Mouse (Mus musculus): ENCODE data around the gene Slit3. TPM values are rescaled to one million over a fixed set of nuclear protein-coding genes. Genes with fewer than 3 reads are reported as not detected.
A peak's percentile ranks its signal among the peaks of the same experiment; 100 is the strongest.

Gene Slit3
- total and polyA plus RNA-seq, 2 experiments from 2014 or later: 6.7 to 23.7 TPM

GRCm38 (mm10) chr11:35743586-35743985, 622.6 kb downstream of the Slit3 start:
- H3K4me3 ChIP-seq (ENCODE audit: low read depth, low read length): no peak overlapping the region
- no peak overlapping the region for H3K4me2 ChIP-seq (ENCODE audit: low read depth, low read length)
- TF ChIP-seq CTCF (IDR thresholded peaks at IDR 0.05; ENCODE audit: low read depth) (no peak), EP300 (IDR thresholded peaks at IDR 0.05; ENCODE audit: low read depth) (no peak)
- no peak overlapping the region for H3K27ac ChIP-seq (ENCODE audit: low read depth)
- no peaks in the 10 kb centered on the region for H3K9me3 ChIP-seq (replicated peaks; ENCODE audit: control insufficient read depth, low read length)
- H3K4me1 ChIP-seq (ENCODE audit: control insufficient read depth, insufficient read depth): no peaks in the 10 kb centered on the region
- no peaks in the 10 kb centered on the region for H3K27me3 ChIP-seq (ENCODE audit: control insufficient read depth, insufficient read depth, low read length)
- H3K36me3 ChIP-seq (replicated peaks; ENCODE audit: control insufficient read depth, insufficient read depth, low read length): no peaks in the 10 kb centered on the region
- ATAC-seq (ENCODE audit: insufficient read depth, low read depth) (no peak), DNase-seq (ENCODE audit: low spot score) (no peak)
- 87% methylated on average over 6 of the region's 6 CpGs for WGBS
- H3K9ac ChIP-seq (replicated peaks; ENCODE audit: low read depth, low read length): no peak overlapping the region

GRCm38 (mm10) chr11:35744571-35744970, 623.5 kb downstream of the Slit3 start:
- Histone ChIP-seq H3K4me1 (ENCODE audit: control insufficient read depth, insufficient read depth) (no peaks in the 10 kb centered on the region), H3K9ac (replicated peaks; ENCODE audit: low read depth, low read length) (no peak overlapping the region), H3K4me2 (ENCODE audit: low read depth, low read length) (no peak overlapping the region), H3K36me3 (replicated peaks; ENCODE audit: control insufficient read depth, insufficient read depth, low read length) (no peaks in the 10 kb centered on the region), H3K9me3 (replicated peaks; ENCODE audit: control insufficient read depth, low read length) (no peaks in the 10 kb centered on the region), H3K27ac (ENCODE audit: low read depth) (no peak overlapping the region), H3K27me3 (ENCODE audit: control insufficient read depth, insufficient read depth, low read length) (no peaks in the 10 kb centered on the region), H3K4me3 (ENCODE audit: low read depth, low read length) (no peak overlapping the region)
- no peak for TF ChIP-seq CTCF (IDR thresholded peaks at IDR 0.05; ENCODE audit: low read depth)
- no peak for TF ChIP-seq EP300 (IDR thresholded peaks at IDR 0.05; ENCODE audit: low read depth)
- no peak for ATAC-seq (ENCODE audit: insufficient read depth, low read depth)
- 69% methylated on average over 6 of the region's 6 CpGs for WGBS
- DNase-seq (ENCODE audit: low spot score): no peak

GRCm38 (mm10) chr11:35750578-35750977, 629.6 kb downstream of the Slit3 start:
- no peaks in the 10 kb centered on the region for H3K4me1 ChIP-seq (ENCODE audit: control insufficient read depth, insufficient read depth)
- ATAC-seq (ENCODE audit: insufficient read depth, low read depth) (peak; percentile 55; the same call in 1 of the 2 replicates), DNase-seq (ENCODE audit: low spot score) (peak; percentile 31)
- WGBS: 74% methylated on average over 8 of the region's 8 CpGs
- no peaks in the 10 kb centered on the region for H3K36me3 ChIP-seq (replicated peaks; ENCODE audit: control insufficient read depth, insufficient read depth, low read length)
- no peak overlapping the region for H3K4me2 ChIP-seq (ENCODE audit: low read depth, low read length)
- no peak overlapping the region for H3K9ac ChIP-seq (replicated peaks; ENCODE audit: low read depth, low read length)
- TF ChIP-seq EP300 (IDR thresholded peaks at IDR 0.05; ENCODE audit: low read depth) (no peak), CTCF (IDR thresholded peaks at IDR 0.05; ENCODE audit: low read depth) (no peak)
- 0 out of 2 replicates have a peak overlapping the region, but pooled peaks have one; percentile 11 for H3K27ac ChIP-seq (ENCODE audit: low read depth)
- no peak overlapping the region for H3K4me3 ChIP-seq (ENCODE audit: low read depth, low read length)
- H3K27me3 ChIP-seq (ENCODE audit: control insufficient read depth, insufficient read depth, low read length): no peaks in the 10 kb centered on the region
- no peaks in the 10 kb centered on the region for H3K9me3 ChIP-seq (replicated peaks; ENCODE audit: control insufficient read depth, low read length)

GRCm38 (mm10) chr11:35754906-35755418, 633.9 kb downstream of the Slit3 start:
- H3K4me3 ChIP-seq (ENCODE audit: low read depth, low read length): no peak overlapping the region
- no peak for ATAC-seq (ENCODE audit: insufficient read depth, low read depth)

GRCm38 (mm10) chr11:35755546-35755945, 634.5 kb downstream of the Slit3 start:
- no peak overlapping the region for H3K9ac ChIP-seq (replicated peaks; ENCODE audit: low read depth, low read length)
- 50% methylated on average over 6 of the region's 6 CpGs for WGBS
- H3K9me3 ChIP-seq (replicated peaks; ENCODE audit: control insufficient read depth, low read length): no peaks in the 10 kb centered on the region
- TF ChIP-seq CTCF (IDR thresholded peaks at IDR 0.05; ENCODE audit: low read depth): no peak
- TF ChIP-seq EP300 (IDR thresholded peaks at IDR 0.05; ENCODE audit: low read depth): no peak
- no peaks in the 10 kb centered on the region for H3K27me3 ChIP-seq (ENCODE audit: control insufficient read depth, insufficient read depth, low read length)
- H3K36me3 ChIP-seq (replicated peaks; ENCODE audit: control insufficient read depth, insufficient read depth, low read length): no peaks in the 10 kb centered on the region
- ATAC-seq (ENCODE audit: insufficient read depth, low read depth) (no peak), DNase-seq (ENCODE audit: low spot score) (no peak)
- no peak overlapping the region for H3K4me2 ChIP-seq (ENCODE audit: low read depth, low read length)
- no peak overlapping the region for H3K27ac ChIP-seq (ENCODE audit: low read depth)
- no peak overlapping the region for H3K4me3 ChIP-seq (ENCODE audit: low read depth, low read length)
- no peaks in the 10 kb centered on the region for H3K4me1 ChIP-seq (ENCODE audit: control insufficient read depth, insufficient read depth)

More at GRCm38 (mm10) chr11:35754906-35755418, 633.9 kb downstream of the Slit3 start:
- 90% methylated on average over 4 of the region's 4 CpGs for WGBS
- Histone ChIP-seq H3K9me3 (replicated peaks; ENCODE audit: control insufficient read depth, low read length) (no peaks in the 10 kb centered on the region), H3K4me2 (ENCODE audit: low read depth, low read length) (no peak overlapping the region), H3K9ac (replicated peaks; ENCODE audit: low read depth, low read length) (no peak overlapping the region), H3K27me3 (ENCODE audit: control insufficient read depth, insufficient read depth, low read length) (no peaks in the 10 kb centered on the region), H3K4me1 (ENCODE audit: control insufficient read depth, insufficient read depth) (no peaks in the 10 kb centered on the region), H3K27ac (ENCODE audit: low read depth) (no peak overlapping the region), H3K36me3 (replicated peaks; ENCODE audit: control insufficient read depth, insufficient read depth, low read length) (no peaks in the 10 kb centered on the region)
- TF ChIP-seq CTCF (IDR thresholded peaks at IDR 0.05; ENCODE audit: low read depth) (no peak), EP300 (IDR thresholded peaks at IDR 0.05; ENCODE audit: low read depth) (no peak)
- DNase-seq (ENCODE audit: low spot score): no peak
